Mouse (Mus musculus) erythroblast, adult 5-6 weeks (primary cell): ENCODE measurements around the gene Lpp. TPM values are rescaled to one million over a fixed set of nuclear protein-coding genes. Genes with fewer than 3 reads are reported as not detected.

Experiments
- ATAC-seq: replicated peaks from 2 replicates; pipeline ENCODE4 v1.8.0; 2016; ENCODE audit warnings: moderate number of reproducible peaks, mild to moderate bottlenecking, moderate TSS enrichment, inconsistent platforms; ENCODE audit not compliant: poor library complexity, low FRiP score, severe bottlenecking
- total RNA-seq, 2 experiments: library from RNA; stranded (forward) in 1 of 2; stranded (reverse) in 1 of 2; fragments of 150-400 nt in 1 of 2; fragments of 200-764, 138-1000 nt in 1 of 2; gene quantifications; 2 replicates each; pipeline versions ENCODE4 v1.2.3 to v1.2.4; 2015 to 2017; ENCODE audit warnings: low replicate concordance in 2 of 2

Gene Lpp
- total RNA-seq, 2 experiments from 2014 or later = 2.0 to 3.3 TPM

DNA sequence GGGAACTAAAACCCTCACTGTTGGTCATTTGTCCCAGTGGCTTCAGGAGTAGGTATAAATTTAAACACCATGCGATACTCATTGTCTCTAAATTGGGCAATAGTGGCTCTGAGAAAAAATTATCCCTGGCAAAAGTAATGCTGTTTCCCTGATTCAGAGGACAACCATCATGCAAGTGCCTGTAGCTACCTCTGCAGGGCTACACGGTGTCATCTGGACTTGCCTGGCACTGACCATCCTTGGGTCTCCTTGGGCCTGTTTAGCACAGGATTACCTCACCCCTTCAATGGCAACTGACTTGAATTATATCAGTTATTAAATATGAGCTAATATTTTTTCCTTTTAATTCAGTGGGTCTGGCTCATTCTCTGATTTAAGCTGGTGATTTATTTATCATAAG, 70.5 kb downstream of the Lpp start:
- ATAC-seq = no peak

- no peak for ATAC-seq
These were observed 71.1 kb downstream of the Lpp start for GRCm38 (mm10) chr16:24464436-24464835.

- ATAC-seq = no peak
These were observed 72.3 kb downstream of the Lpp start for GRCm38 (mm10) chr16:24465633-24466032.

- no peak for ATAC-seq
These were observed 74.4 kb downstream of the Lpp start for GRCm38 (mm10) chr16:24467544-24468290.

- no peak for ATAC-seq
These were observed 76.0 kb downstream of the Lpp start for GRCm38 (mm10) chr16:24469313-24469712.

- no peak for ATAC-seq
These were observed 77.3 kb downstream of the Lpp start for GRCm38 (mm10) chr16:24470601-24471000.

DNA sequence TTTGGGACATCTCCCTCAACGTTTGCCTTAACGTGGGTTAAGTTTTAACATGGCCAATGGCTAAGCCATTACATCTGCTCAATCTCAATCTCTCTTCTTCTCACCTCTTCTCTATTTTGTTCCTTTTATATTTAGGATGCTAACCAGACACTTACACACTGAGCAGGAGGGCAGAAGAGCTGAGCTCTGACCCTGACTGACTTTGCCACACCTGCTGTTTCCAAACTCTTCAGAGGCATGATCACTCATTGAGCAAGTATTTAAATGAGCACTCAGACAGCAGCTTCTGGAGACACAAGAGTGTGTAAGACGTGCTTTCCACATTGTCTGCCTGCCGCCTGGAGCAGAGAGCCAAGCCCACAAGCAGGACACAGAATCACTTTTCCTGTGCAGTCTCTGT, 77.7 kb downstream of the Lpp start:
- ATAC-seq = no peak

DNA sequence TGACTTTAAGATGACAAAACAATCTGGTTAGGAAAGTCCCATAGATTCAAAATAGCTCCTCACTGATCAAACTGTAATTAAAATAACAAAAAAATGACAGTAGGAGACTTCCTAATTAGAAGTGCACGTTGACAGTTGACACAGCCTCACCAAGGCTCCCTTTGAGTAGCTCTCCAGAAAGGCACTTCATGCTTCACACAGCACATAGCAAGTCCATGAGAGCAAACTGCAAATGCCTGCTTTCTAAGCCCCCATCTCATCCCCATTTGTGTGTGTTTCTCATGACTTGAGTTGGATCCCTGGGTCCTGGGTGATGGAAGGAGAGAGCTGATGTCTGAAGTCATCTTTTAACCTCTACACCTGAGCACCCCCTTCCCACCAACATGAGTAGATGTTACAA, 78.5 kb downstream of the Lpp start:
- no peak for ATAC-seq

DNA sequence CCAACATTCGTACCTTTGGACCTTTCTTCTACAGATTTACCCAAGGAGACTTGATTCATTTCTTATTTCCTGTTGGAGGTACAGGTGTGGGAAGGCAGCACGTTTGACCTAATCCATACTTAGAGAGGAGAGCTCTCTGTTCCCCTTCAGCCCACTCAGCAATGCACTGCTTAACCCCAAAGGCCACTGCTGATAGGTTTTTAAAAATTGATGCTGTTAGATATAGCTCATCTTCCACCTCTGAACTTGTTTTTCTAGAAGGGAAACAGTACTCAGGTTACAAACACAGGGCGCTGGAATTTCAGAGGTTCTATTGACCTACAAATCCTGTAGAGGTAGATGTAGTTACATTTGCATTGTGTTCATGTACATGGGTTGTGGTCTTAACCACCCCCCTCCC, 80.7 kb downstream of the Lpp start:
- ATAC-seq = no peak

DNA sequence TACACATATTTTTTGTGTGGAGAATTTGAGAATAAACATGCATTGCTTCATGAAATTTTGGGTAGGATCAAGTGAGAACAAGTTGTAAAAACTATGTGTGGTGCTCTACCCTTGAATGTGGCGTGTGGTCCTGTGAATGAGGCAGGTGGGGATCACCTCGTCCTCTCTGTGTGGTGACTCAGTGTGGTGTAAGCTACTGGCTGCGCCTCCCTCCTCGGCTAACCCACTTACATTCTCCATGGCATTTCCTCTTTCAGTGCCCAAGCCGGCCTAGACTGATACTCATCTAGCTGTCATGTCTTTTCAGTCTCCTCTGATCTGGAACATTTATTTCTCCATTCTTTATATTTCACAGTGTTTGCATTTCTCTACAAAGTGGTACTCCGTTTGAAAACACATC, 81.5 kb downstream of the Lpp start:
- ATAC-seq = no peak

GRCm38 (mm10) chr16:24475305-24475947, 82.1 kb downstream of the Lpp start:
- no peak for ATAC-seq

DNA sequence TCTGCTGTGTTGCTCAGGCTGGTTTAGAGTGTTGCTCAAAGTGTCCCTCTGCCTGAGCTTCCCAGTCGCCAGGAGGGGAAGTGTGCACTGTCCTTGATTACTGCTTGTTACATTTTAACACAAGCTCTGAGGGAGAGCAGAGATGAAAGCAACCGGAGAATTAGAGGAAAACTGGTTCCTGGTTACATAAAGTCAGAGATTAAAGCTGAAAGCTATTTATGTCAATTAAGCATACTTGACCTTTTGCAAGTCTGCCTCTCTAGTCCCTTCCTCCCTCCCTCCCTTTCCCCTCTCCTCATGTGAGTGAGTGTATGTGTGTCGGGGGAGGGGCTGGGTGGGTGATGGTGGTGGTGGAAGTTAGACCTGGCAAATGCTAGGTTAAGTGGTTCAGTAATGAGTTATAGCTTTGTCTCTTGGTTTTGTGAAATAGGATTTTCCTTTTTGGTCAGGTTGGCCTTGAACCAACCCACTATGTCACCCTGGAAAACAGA, 83.6 kb downstream of the Lpp start:
- no peak for ATAC-seq

GRCm38 (mm10) chr16:24478006-24478405, 84.7 kb downstream of the Lpp start:
- ATAC-seq = no peak

DNA sequence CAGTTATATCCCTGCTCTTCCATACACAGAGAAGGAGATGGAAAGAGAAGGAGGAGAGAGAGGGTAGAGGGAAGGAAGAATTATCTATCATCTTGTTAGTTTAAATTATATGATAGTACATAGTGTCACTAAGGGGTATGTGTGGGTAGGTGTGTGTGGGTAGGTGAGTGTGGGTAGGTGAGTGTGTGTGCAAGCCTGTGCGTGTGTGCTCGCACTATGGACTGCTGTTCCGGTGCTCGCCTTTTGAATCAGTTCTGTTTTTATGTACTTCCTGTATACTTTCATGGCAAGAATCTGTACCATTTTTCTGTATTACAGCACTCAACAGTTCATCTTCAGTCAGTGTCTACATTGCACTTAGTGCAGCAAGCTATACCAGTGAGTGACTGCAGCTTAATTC, 85.5 kb downstream of the Lpp start:
- no peak for ATAC-seq

- ATAC-seq = no peak
These were observed 89.3 kb downstream of the Lpp start for GRCm38 (mm10) chr16:24482648-24483047.

GRCm38 (mm10) chr16:24483527-24484101, 90.3 kb downstream of the Lpp start:
- ATAC-seq = no peak

GRCm38 (mm10) chr16:24487782-24488241, 94.5 kb downstream of the Lpp start:
- ATAC-seq = no peak

DNA sequence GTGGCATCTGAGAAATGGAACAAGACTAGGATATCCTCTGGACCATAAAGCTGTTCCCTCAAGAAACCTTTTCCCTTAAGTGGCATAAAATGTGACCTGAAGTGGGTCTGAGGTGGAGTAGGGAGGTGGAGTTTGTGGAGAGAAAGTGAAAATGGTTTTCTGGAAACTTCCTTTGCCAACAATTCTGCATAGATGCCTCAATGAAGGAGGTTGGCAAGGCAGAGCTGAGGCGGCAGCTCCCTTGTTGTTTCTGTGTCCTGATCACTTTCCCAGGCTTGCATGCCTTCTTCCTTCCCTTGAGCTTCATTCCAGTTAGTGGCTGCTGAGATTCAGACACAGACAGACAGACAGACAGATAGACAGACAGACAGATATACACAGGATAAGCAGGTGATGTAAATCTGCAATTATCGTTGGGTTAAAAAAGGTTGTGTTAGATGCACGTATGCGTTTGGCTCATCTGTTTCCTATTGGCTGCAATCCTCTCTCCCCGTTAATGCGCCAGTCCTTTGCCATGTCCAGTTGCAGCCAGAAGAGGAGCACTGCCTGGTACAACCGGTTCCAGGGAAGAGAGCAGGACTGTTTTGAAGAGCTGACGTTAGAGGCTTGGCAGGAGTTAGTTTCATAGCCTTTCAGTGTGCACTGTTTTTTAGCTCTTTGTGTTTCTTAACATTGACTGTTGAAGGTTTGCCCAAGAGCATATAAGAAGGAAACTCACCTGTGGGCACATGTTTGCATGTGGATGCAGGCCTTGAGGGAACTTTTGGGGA, 96.4 kb downstream of the Lpp start:
- no peak for ATAC-seq

DNA sequence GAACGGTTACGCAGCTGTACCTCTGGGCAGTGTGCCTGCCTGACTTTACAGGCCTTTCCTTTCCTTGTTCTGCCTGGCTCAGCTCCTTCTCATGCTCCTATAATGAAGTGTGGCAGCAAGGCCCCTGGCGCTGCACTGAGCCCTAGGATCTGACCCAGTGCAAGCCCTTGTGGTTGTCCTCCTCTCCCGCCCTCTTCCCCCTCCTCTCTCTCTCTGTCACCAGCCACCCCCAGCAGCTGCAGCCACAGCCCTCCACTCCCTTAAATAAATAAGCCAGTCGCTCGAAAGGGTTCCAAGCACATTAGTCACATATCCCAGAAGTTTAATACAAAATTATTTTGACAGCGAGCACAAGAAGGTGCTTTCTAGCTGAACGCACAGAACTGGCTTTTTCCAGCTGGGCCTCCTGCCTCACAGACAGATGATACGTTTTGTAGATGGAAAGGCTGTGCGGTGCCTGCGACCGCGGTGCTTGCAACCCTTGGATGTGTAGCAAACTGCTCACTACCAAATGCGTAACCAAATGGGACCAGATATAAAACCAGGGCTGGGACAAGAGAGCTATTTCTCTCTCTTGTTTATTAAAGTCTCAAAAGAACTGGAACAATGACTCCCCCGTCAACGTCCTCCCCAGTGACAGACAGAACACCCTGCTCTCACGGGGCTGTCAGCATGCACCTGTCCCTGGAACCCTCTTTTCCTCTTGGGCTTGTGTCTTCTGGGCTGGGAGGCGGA, 97.6 kb downstream of the Lpp start:
- ATAC-seq = no peak

- no peak for ATAC-seq
These were observed 98.1 kb downstream of the Lpp start for GRCm38 (mm10) chr16:24491486-24491758.
